Mouse (Mus musculus) heart, adult 2 months (tissue): ENCODE measurements at regions not wholly inside any gene's neighbourhood (a gene's known extent, or its start where the extent isn't known, plus 50 kb on each side); places are given as distances from the start of the nearest gene placed in this dataset.

Source experiments
- CTCF ChIP-seq: fragments of 200-600 bp; IDR thresholded peaks from 2 replicates; pipeline ENCODE4 v1.8.1; 2022; ENCODE audit warnings: antibody characterized with exemption, mild to moderate bottlenecking, moderate library complexity
- EP300 ChIP-seq: fragments of 200-500 bp; IDR thresholded peaks from 2 replicates; pipeline ENCODE4 v1.6.1; 2011; ENCODE audit warnings: low read depth, low read length, control low read depth; ENCODE audit not compliant: insufficient read depth
- POLR2A ChIP-seq: fragments of 200-500 bp; IDR thresholded peaks from 2 replicates; pipeline ENCODE4 v1.6.1; 2011; ENCODE audit warnings: mild to moderate bottlenecking, low read depth, low read length, control low read depth; ENCODE audit not compliant: insufficient read depth

DNA sequence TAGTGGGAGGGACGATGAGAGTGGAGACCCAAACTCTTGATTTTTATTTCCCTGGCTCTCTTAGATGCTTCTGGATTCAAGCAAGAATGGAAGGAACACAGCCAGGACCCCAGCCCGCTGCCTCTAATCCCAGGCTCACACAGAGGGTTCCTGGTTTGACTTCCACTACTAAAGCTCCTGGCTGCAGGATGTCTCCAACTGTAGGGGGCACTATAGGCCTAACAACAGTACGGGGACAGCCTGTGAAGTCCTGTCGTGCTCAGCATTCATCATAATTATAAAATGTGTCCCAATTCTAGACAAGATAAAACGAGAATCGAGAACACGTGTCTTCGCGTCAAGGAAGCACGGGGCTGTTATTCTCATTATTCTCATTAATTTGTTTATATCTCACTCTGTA lies 254.3 kb upstream of the Kcnab2 start:
- TF ChIP-seq POLR2A (no peak), CTCF (peak; percentile 31), EP300 (no peak)
